Mouse (Mus musculus) CH12.LX (cell line): ENCODE results near the gene Hcrt. TPM values are rescaled to one million over a fixed set of nuclear protein-coding genes. Genes with fewer than 3 reads are reported as not detected.

ENCODE experiments used
- DNase-seq: peaks from one replicate; pipeline ENCODE4 v3.0.0-alpha.2; 2013; ENCODE audit errors: extremely low read depth
- H3K27ac ChIP-seq: 2 replicates; pipeline ENCODE4 v1.5.1; 2012; ENCODE audit warnings: low read depth, mild to moderate bottlenecking, control low read depth, moderate library complexity; ENCODE audit not compliant: insufficient read depth
- H3K27me3 ChIP-seq: replicated peaks from 2 replicates; pipeline ENCODE3; 2012; ENCODE audit warnings: inconsistent platforms
- H3K36me3 ChIP-seq, 2 experiments: replicated peaks in 1 of 2; 2 replicates each; pipeline versions ENCODE3 to v1.6.1; 2012; ENCODE audit warnings: inconsistent platforms in 1 of 2, low read length in 1 of 2, mild to moderate bottlenecking in 1 of 2, mixed read lengths in 1 of 2, moderate library complexity in 1 of 2; ENCODE audit not compliant: control insufficient read depth in 1 of 2, insufficient read depth in 1 of 2
- H3K4me1 ChIP-seq, 2 experiments: 2 replicates each; pipeline ENCODE4 v1.6.1; 2012; ENCODE audit warnings: inconsistent platforms in 1 of 2, moderate library complexity in 1 of 2; ENCODE audit not compliant: insufficient read depth in 2 of 2, control insufficient read depth in 1 of 2
- H3K4me2 ChIP-seq: 2 replicates; pipeline ENCODE4 v1.6.1; 2012; ENCODE audit warnings: low read depth, mild to moderate bottlenecking, control low read depth; ENCODE audit not compliant: poor library complexity, insufficient read depth, severe bottlenecking
- H3K4me3 ChIP-seq, 3 experiments: fragments of 150-350 bp in 1 of 3; sonication (generic) in 1 of 3; replicated peaks in 1 of 3; 2 replicates each; pipeline versions ENCODE3 to v1.5.1; 2011 to 2012; ENCODE audit warnings: low read depth in 2 of 3, low read length in 2 of 3, mild to moderate bottlenecking in 2 of 3, moderate library complexity in 2 of 3, control low read depth in 1 of 3, improper control_type of control experiment in 1 of 3, inconsistent platforms in 1 of 3, mixed read lengths in 1 of 3; ENCODE audit not compliant: poor library complexity in 1 of 3
- H3K79me2 ChIP-seq: replicated peaks from 2 replicates; pipeline ENCODE4 v1.6.1; 2012; ENCODE audit warnings: mild to moderate bottlenecking, moderate library complexity; ENCODE audit not compliant: control insufficient read depth, poor library complexity, insufficient read depth, severe bottlenecking; ENCODE audit errors: extremely low read depth
- H3K9ac ChIP-seq: 2 replicates; pipeline ENCODE4 v1.6.1; 2012; ENCODE audit warnings: low read depth, mild to moderate bottlenecking, control low read depth, moderate library complexity; ENCODE audit not compliant: insufficient read depth
- H3K9me3 ChIP-seq: replicated peaks from 2 replicates; pipeline ENCODE3; 2012; ENCODE audit warnings: low read length, inconsistent platforms, mixed read lengths
- BHLHE40 ChIP-seq: IDR thresholded peaks from 2 replicates; pipeline ENCODE4 v1.6.1; 2011; ENCODE audit warnings: mild to moderate bottlenecking, low read depth, low read length, improper control_type of control experiment
- CHD1 ChIP-seq: IDR thresholded peaks from 2 replicates; pipeline ENCODE4 v1.6.1; 2012; ENCODE audit warnings: low read depth, low read length, improper control_type of control experiment, inconsistent platforms
- CHD2 ChIP-seq: IDR thresholded peaks from 2 replicates; pipeline ENCODE4 v1.6.1; 2011; ENCODE audit warnings: low read length, improper control_type of control experiment
- E2F4 ChIP-seq: IDR thresholded peaks from 2 replicates; pipeline ENCODE4 v1.6.1; 2011; ENCODE audit warnings: low read depth, low read length, improper control_type of control experiment; ENCODE audit not compliant: insufficient replicate concordance
- ELF1 ChIP-seq: IDR thresholded peaks from 2 replicates; pipeline ENCODE4 v1.6.1; 2014; ENCODE audit warnings: low read depth, mild to moderate bottlenecking, inconsistent platforms, low read length, improper control_type of control experiment
- ETS1 ChIP-seq: conservative IDR thresholded peaks from 2 replicates; pipeline ENCODE4 v1.6.1; 2012; ENCODE audit warnings: low read depth, mild to moderate bottlenecking, inconsistent platforms, low read length, improper control_type of control experiment, moderate library complexity
- GABPA ChIP-seq: IDR thresholded peaks from 2 replicates; pipeline ENCODE4 v1.6.1; 2012; ENCODE audit warnings: low read depth, low read length, improper control_type of control experiment, inconsistent platforms; ENCODE audit not compliant: insufficient replicate concordance
- HCFC1 ChIP-seq: IDR thresholded peaks from 2 replicates; pipeline ENCODE4 v1.6.1; 2012; ENCODE audit warnings: low read depth, mild to moderate bottlenecking, inconsistent platforms, low read length, improper control_type of control experiment
- JUN ChIP-seq: IDR thresholded peaks from 2 replicates; pipeline ENCODE4 v1.6.1; 2011; ENCODE audit warnings: low read depth, mild to moderate bottlenecking, low read length, improper control_type of control experiment, moderate library complexity; ENCODE audit not compliant: insufficient read depth
- JUND ChIP-seq: conservative IDR thresholded peaks from 2 replicates; pipeline ENCODE4 v1.6.1; 2011; ENCODE audit warnings: low read depth, low read length, improper control_type of control experiment
- KAT2A ChIP-seq: IDR thresholded peaks from 2 replicates; pipeline ENCODE4 v1.6.1; 2012; ENCODE audit warnings: low read length, improper control_type of control experiment, inconsistent platforms; ENCODE audit not compliant: insufficient replicate concordance
- MAFK ChIP-seq: IDR thresholded peaks from 2 replicates; pipeline ENCODE4 v1.6.1; 2011; ENCODE audit warnings: low read length, improper control_type of control experiment; ENCODE audit not compliant: insufficient replicate concordance
- MAX ChIP-seq: IDR thresholded peaks from 2 replicates; pipeline ENCODE4 v1.6.1; 2011; ENCODE audit warnings: low read length, improper control_type of control experiment
- MAZ ChIP-seq: IDR thresholded peaks from 2 replicates; pipeline ENCODE4 v1.6.1; 2012; ENCODE audit warnings: low read depth, mild to moderate bottlenecking, inconsistent platforms, low read length, improper control_type of control experiment, moderate library complexity
- MEF2A ChIP-seq: IDR thresholded peaks from 2 replicates; pipeline ENCODE4 v1.6.1; 2014; ENCODE audit warnings: low read depth, mild to moderate bottlenecking, inconsistent platforms, low read length, improper control_type of control experiment, borderline replicate concordance
- MXI1 ChIP-seq: IDR thresholded peaks from 2 replicates; pipeline ENCODE4 v1.6.1; 2011; ENCODE audit warnings: mild to moderate bottlenecking, low read depth, low read length, improper control_type of control experiment
- MYC ChIP-seq: IDR thresholded peaks from 2 replicates; pipeline ENCODE4 v1.6.1; 2011; ENCODE audit warnings: low read depth, mild to moderate bottlenecking, improper control_type of control experiment, low read length
- NELFE ChIP-seq: IDR thresholded peaks from 2 replicates; pipeline ENCODE4 v1.6.1; 2011; ENCODE audit warnings: low read depth, low read length, improper control_type of control experiment
- PAX5 ChIP-seq: IDR thresholded peaks from 2 replicates; pipeline ENCODE4 v1.6.1; 2012; ENCODE audit warnings: low read length, inconsistent platforms, mixed read lengths
- POLR2AphosphoS2 ChIP-seq: IDR thresholded peaks from 2 replicates; pipeline ENCODE4 v1.6.1; 2011; ENCODE audit warnings: low read depth, low read length, improper control_type of control experiment
- RAD21 ChIP-seq: IDR thresholded peaks from 2 replicates; pipeline ENCODE4 v1.6.1; 2011; ENCODE audit warnings: low read depth, mild to moderate bottlenecking, low read length, improper control_type of control experiment, moderate library complexity
- RCOR1 ChIP-seq: conservative IDR thresholded peaks from 2 replicates; pipeline ENCODE4 v1.6.1; 2012; ENCODE audit warnings: low read depth, mild to moderate bottlenecking, inconsistent platforms, low read length, improper control_type of control experiment
- SIN3A ChIP-seq: IDR thresholded peaks from 2 replicates; pipeline ENCODE4 v1.6.1; 2012; ENCODE audit warnings: low read length, improper control_type of control experiment, inconsistent platforms
- SMC3 ChIP-seq: IDR thresholded peaks from 2 replicates; pipeline ENCODE4 v1.6.1; 2011; ENCODE audit warnings: low read depth, low read length, improper control_type of control experiment
- TBP ChIP-seq: conservative IDR thresholded peaks from 2 replicates; pipeline ENCODE4 v1.6.1; 2011; ENCODE audit warnings: low read depth, low read length, improper control_type of control experiment
- UBTF ChIP-seq: IDR thresholded peaks from 2 replicates; pipeline ENCODE4 v1.6.1; 2012; ENCODE audit warnings: low read depth, mild to moderate bottlenecking, inconsistent platforms, low read length, improper control_type of control experiment, moderate library complexity
- USF1 ChIP-seq: IDR thresholded peaks from 2 replicates; pipeline ENCODE4 v1.6.1; 2014; ENCODE audit warnings: low read depth, mild to moderate bottlenecking, inconsistent platforms, low read length, improper control_type of control experiment
- USF2 ChIP-seq: conservative IDR thresholded peaks from 2 replicates; pipeline ENCODE4 v1.6.1; 2011; ENCODE audit warnings: low read depth, low read length, improper control_type of control experiment
- ZKSCAN1 ChIP-seq: IDR thresholded peaks from 2 replicates; pipeline ENCODE4 v1.6.1; 2012; ENCODE audit warnings: low read depth, inconsistent platforms, low read length, improper control_type of control experiment, borderline replicate concordance
- ZMIZ1 ChIP-seq: IDR thresholded peaks from 2 replicates; pipeline ENCODE4 v1.6.1; 2012; ENCODE audit warnings: low read depth, mild to moderate bottlenecking, inconsistent platforms, low read length, improper control_type of control experiment
- ZNF384 ChIP-seq: IDR thresholded peaks from 2 replicates; pipeline ENCODE4 v1.6.1; 2012; ENCODE audit warnings: low read depth, low read length, improper control_type of control experiment, inconsistent platforms
- dilution Hi-C: fragments of 300-500 bp; cut with MboI; formaldehyde crosslinking; loops from 2 replicates; pipeline ENCODE4 v1.14.3; 2020; ENCODE audit warnings: low sequenced_read_pairs; ENCODE audit not compliant: extremely low pct_unique_long_range_greater_than_20kb, extremely low pct_ligation_motif_present
- in situ Hi-C: fragments of 300-500 bp; cut with MboI; formaldehyde crosslinking; loops from 3 replicates; pipeline ENCODE4 v1.14.3; 2019; ENCODE audit warnings: low sequenced_read_pairs, low pct_ligation_motif_present, low pct_unique_long_range_greater_than_20kb, mixed read lengths
- polyA plus RNA-seq: library from polyadenylated mRNA; unstranded; fragments of >175 nt; gene quantifications from 2 replicates; pipeline ENCODE4 v1.2.1, GENCODE M21; 2012; ENCODE audit warnings: low read depth; ENCODE audit not compliant: insufficient read length
- total RNA-seq, 2 experiments: library from RNA; depleted of rRNA; stranded (reverse); fragments of 300-350 nt in 1 of 2; fragments of >200 nt in 1 of 2; gene quantifications; 2 replicates each; pipeline ENCODE4 v1.2.3; 2012 to 2014

Hcrt gene
- total and polyA plus RNA-seq, 3 experiments: not detected

GRCm38 (mm10) chr11:100761547-100762045, 1.1 kb downstream of the Hcrt start (continued):
- no peak for TF ChIP-seq USF1
- no peak for TF ChIP-seq MYC
- peak; percentile 43; the same call in 1 of the 2 replicates for TF ChIP-seq UBTF
- no peak for TF ChIP-seq PAX5
- TF ChIP-seq E2F4: 0 out of 2 replicates have a peak, but pooled peaks have one; percentile 40
- TF ChIP-seq ETS1: no peak
- TF ChIP-seq SMC3: peak; percentile 74
- no peak for TF ChIP-seq ZNF384
- TF ChIP-seq RAD21: peak; percentile 73
- no peak for TF ChIP-seq MAZ
- no peak for TF ChIP-seq SIN3A
- no peak for TF ChIP-seq ZKSCAN1
- TF ChIP-seq MXI1: peak; percentile 47; the same call in 1 of the 2 replicates
- TF ChIP-seq RCOR1: no peak
- 0 out of 2 replicates have a peak, but pooled peaks have one; percentile 20 for TF ChIP-seq ELF1
- TF ChIP-seq, all 38 proteins: peak for 15

GRCm38 (mm10) chr11:100759611-100760233, 3.0 kb downstream of the Hcrt start, which contains the start of gene Kcnh4:
Kcnh4 (minus strand) TSS chr11:100759942.
- peak within 1 kb of the TSS; percentile 20; the same call in 1 of the 2 replicates for H3K9ac ChIP-seq
- H3K79me2 ChIP-seq: no peaks in the 10 kb centered on the region
- in situ Hi-C loops (loop anchor here (10.0 kb wide), 1 partner anchor 195 kb away; no protein-coding TSS in a partner anchor), dilution Hi-C loops (no loop called here)
- H3K27me3 ChIP-seq: peaks cover 12% of the 10 kb centered on the region
- peaks cover 6 to 20% of the 10 kb centered on the region in 2 experiments for H3K36me3 ChIP-seq
- DNase-seq: peak; percentile 93
- peak within 1 kb of the TSS; percentile 8; the same call in 1 of the 2 replicates for H3K27ac ChIP-seq
- peak within 1 kb of the TSS; percentile 46 to 61 (median 53) for H3K4me3 ChIP-seq
- peak within 1 kb of the TSS; percentile 86 for H3K4me2 ChIP-seq
- peaks cover 26 to 57% of the 10 kb centered on the region in 2 experiments for H3K4me1 ChIP-seq
- no peaks in the 10 kb centered on the region for H3K9me3 ChIP-seq
- TF ChIP-seq POLR2AphosphoS2 (no peak), USF2 (no peak), KAT2A (no peak), ZMIZ1 (no peak), MYC (peak; percentile 73), UBTF (peak; percentile 85), PAX5 (no peak), SIN3A (no peak), MAFK (no peak), CHD2 (peak; percentile 75), JUND (no peak), MAX (peak; percentile 62; the same call in 1 of the 2 replicates), JUN (no peak), MEF2A (0 out of 2 replicates have a peak, but pooled peaks have one; percentile 2), ELF1 (0 out of 2 replicates have a peak, but pooled peaks have one; percentile 7), ETS1 (0 out of 2 replicates have a peak, but pooled peaks have one; percentile 4), NELFE (no peak), GABPA (no peak), MXI1 (peak; percentile 79), HCFC1 (no peak), RCOR1 (no peak), TBP (no peak), MAZ (no peak), SMC3 (peak; percentile 51), ZNF384 (no peak), USF1 (no peak; the same call in 1 of the 2 replicates), E2F4 (no peak), BHLHE40 (no peak), CHD1 (no peak), ZKSCAN1 (no peak)
